Mouse (Mus musculus): ENCODE measurements around the gene Tnfrsf19. TPM values are rescaled to one million over a fixed set of nuclear protein-coding genes. Genes with fewer than 3 reads are reported as not detected.

Gene Tnfrsf19
- polyA plus RNA-seq, 1 experiment from 2014 or later: 15.5 TPM

GRCm38 (mm10) chr14:61038082-61038472, 8.2 kb downstream of the Tnfrsf19 start:
- ATAC-seq (replicated peaks; ENCODE audit: low FRiP score) (peak; percentile 29; the same call in 1 of the 2 replicates), DNase-seq (ENCODE audit: low spot score) (no peak)
- no peaks in the 10 kb centered on the region; the same call in 1 of the 2 replicates for H3K4me1 ChIP-seq (replicated peaks; ENCODE audit: control insufficient read depth, insufficient read depth, low read length)
- H3K9me3 ChIP-seq (ENCODE audit: control insufficient read depth, low read length): no peaks in the 10 kb centered on the region
- WGBS: 40% methylated on average over 8 of the region's 8 CpGs
- H3K9ac ChIP-seq (ENCODE audit: low read depth, low read length): no peak overlapping the region
- H3K4me2 ChIP-seq: peak overlapping the region; percentile 94
- H3K27me3 ChIP-seq (replicated peaks; ENCODE audit: control insufficient read depth, insufficient read depth, low read length): no peaks in the 10 kb centered on the region
- H3K36me3 ChIP-seq (ENCODE audit: control insufficient read depth, insufficient read depth, low read length): no peaks in the 10 kb centered on the region
- H3K4me3 ChIP-seq (ENCODE audit: low read depth, low read length): peak overlapping the region; percentile 57
- no peak overlapping the region for H3K27ac ChIP-seq (ENCODE audit: low read depth, low read length)

GRCm38 (mm10) chr14:61037321-61038081, 8.8 kb downstream of the Tnfrsf19 start:
- Histone ChIP-seq H3K9me3 (ENCODE audit: control insufficient read depth, low read length) (no peaks in the 10 kb centered on the region), H3K4me2 (peak overlapping the region; percentile 94), H3K9ac (ENCODE audit: low read depth, low read length) (peak overlapping the region; percentile 45; the same call in 1 of the 2 replicates), H3K4me1 (replicated peaks; ENCODE audit: control insufficient read depth, insufficient read depth, low read length) (no peaks in the 10 kb centered on the region; the same call in 1 of the 2 replicates), H3K36me3 (ENCODE audit: control insufficient read depth, insufficient read depth, low read length) (no peaks in the 10 kb centered on the region), H3K4me3 (ENCODE audit: low read depth, low read length) (peak overlapping the region; percentile 57), H3K27me3 (replicated peaks; ENCODE audit: control insufficient read depth, insufficient read depth, low read length) (no peaks in the 10 kb centered on the region), H3K27ac (ENCODE audit: low read depth, low read length) (no peak overlapping the region)
- WGBS: 1% methylated on average over 40 of the region's 40 CpGs
- peak; percentile 75 for DNase-seq (ENCODE audit: low spot score)
- ATAC-seq (replicated peaks; ENCODE audit: low FRiP score): peak; percentile 79

- no peaks in the 10 kb centered on the region for H3K36me3 ChIP-seq (ENCODE audit: control insufficient read depth, insufficient read depth, low read length)
- DNase-seq (ENCODE audit: low spot score): no peak
- no peaks in the 10 kb centered on the region for H3K27me3 ChIP-seq (replicated peaks; ENCODE audit: control insufficient read depth, insufficient read depth, low read length)
- WGBS: 89% methylated on average over 6 of the region's 6 CpGs
- no peak overlapping the region for H3K4me2 ChIP-seq
- no peaks in the 10 kb centered on the region for H3K9me3 ChIP-seq (ENCODE audit: control insufficient read depth, low read length)
- no peak overlapping the region for H3K9ac ChIP-seq (ENCODE audit: low read depth, low read length)
- no peak overlapping the region for H3K4me3 ChIP-seq (ENCODE audit: low read depth, low read length)
- H3K27ac ChIP-seq (ENCODE audit: low read depth, low read length): no peak overlapping the region
- H3K4me1 ChIP-seq (replicated peaks; ENCODE audit: control insufficient read depth, insufficient read depth, low read length): no peaks in the 10 kb centered on the region
- ATAC-seq (replicated peaks; ENCODE audit: low FRiP score): no peak
Measured at GRCm38 (mm10) chr14:61030366-61030765, 15.9 kb downstream of the Tnfrsf19 start.

- H3K9me3 ChIP-seq (ENCODE audit: control insufficient read depth, low read length): no peaks in the 10 kb centered on the region
- WGBS: 89% methylated on average over 7 of the region's 7 CpGs
- H3K4me3 ChIP-seq (ENCODE audit: low read depth, low read length): no peak overlapping the region
- DNase-seq (ENCODE audit: low spot score) (no peak), ATAC-seq (replicated peaks; ENCODE audit: low FRiP score) (no peak)
- no peak overlapping the region for H3K27ac ChIP-seq (ENCODE audit: low read depth, low read length)
- H3K36me3 ChIP-seq (ENCODE audit: control insufficient read depth, insufficient read depth, low read length): no peaks in the 10 kb centered on the region
- no peaks in the 10 kb centered on the region for H3K27me3 ChIP-seq (replicated peaks; ENCODE audit: control insufficient read depth, insufficient read depth, low read length)
- H3K4me1 ChIP-seq (replicated peaks; ENCODE audit: control insufficient read depth, insufficient read depth, low read length): no peaks in the 10 kb centered on the region
- H3K9ac ChIP-seq (ENCODE audit: low read depth, low read length): no peak overlapping the region
- no peak overlapping the region for H3K4me2 ChIP-seq
Measured at GRCm38 (mm10) chr14:61024006-61024405, 22.3 kb downstream of the Tnfrsf19 start.

DNA sequence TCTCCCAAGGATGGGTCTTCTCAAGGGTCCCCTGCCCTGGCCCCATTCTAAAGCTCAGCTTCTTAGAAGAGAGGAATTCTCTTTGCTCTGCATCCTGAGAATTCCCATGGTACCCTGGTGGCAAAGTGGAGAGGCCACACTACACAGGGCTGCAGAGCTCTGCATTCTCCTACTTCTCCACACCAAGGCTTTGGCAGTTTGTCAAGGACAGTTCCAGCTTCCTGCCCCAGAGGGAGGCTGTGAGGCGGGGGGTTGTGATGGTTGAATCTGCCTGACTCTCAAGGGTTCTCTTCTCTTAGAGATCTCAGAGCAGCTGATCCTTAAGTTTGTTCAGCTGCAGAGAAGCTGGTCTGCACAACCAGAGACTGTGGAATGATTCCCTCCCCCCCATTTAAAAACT, 23.9 kb downstream of the Tnfrsf19 start:
- ATAC-seq (replicated peaks; ENCODE audit: low FRiP score): no peak
- no peak overlapping the region for H3K9ac ChIP-seq (ENCODE audit: low read depth, low read length)
- H3K4me2 ChIP-seq: no peak overlapping the region
- H3K27ac ChIP-seq (ENCODE audit: low read depth, low read length): no peak overlapping the region
- DNase-seq (ENCODE audit: low spot score): no peak
- H3K36me3 ChIP-seq (ENCODE audit: control insufficient read depth, insufficient read depth, low read length): no peaks in the 10 kb centered on the region
- no peaks in the 10 kb centered on the region for H3K9me3 ChIP-seq (ENCODE audit: control insufficient read depth, low read length)
- 74% methylated on average over 1 of the region's 1 CpGs for WGBS
- H3K4me1 ChIP-seq (replicated peaks; ENCODE audit: control insufficient read depth, insufficient read depth, low read length): no peaks in the 10 kb centered on the region
- H3K4me3 ChIP-seq (ENCODE audit: low read depth, low read length): no peak overlapping the region
- H3K27me3 ChIP-seq (replicated peaks; ENCODE audit: control insufficient read depth, insufficient read depth, low read length): no peaks in the 10 kb centered on the region

DNA sequence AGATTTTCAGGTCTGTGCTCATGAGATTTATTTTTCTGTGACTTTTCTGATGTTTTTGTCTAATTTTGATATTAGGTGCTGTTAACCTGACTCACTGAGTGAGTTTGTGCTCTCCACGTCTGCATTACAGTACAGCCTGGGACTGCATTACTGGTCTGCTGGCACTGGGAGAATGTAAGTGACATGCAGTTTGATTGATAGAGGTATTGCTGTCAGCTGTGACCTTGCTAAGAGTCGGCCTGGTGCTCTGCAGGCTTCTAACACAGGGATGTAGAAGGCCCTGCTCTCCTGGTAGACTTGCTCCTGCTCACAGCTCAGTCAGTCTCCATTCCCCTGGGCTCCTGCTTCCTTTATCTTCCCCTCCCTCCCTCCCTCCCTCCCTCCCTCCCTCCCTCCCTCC, 25.3 kb downstream of the Tnfrsf19 start:
- WGBS: 52% methylated on average over 2 of the region's 2 CpGs
- no peaks in the 10 kb centered on the region for H3K4me1 ChIP-seq (replicated peaks; ENCODE audit: control insufficient read depth, insufficient read depth, low read length)

GRCm38 (mm10) chr14:61019880-61020279, 26.4 kb downstream of the Tnfrsf19 start:
- no peak overlapping the region for H3K27ac ChIP-seq (ENCODE audit: low read depth, low read length)
- H3K9ac ChIP-seq (ENCODE audit: low read depth, low read length): no peak overlapping the region
- H3K27me3 ChIP-seq (replicated peaks; ENCODE audit: control insufficient read depth, insufficient read depth, low read length): no peaks in the 10 kb centered on the region
- no peak overlapping the region for H3K4me2 ChIP-seq
- 74% methylated on average over 1 of the region's 1 CpGs for WGBS
- H3K4me1 ChIP-seq (replicated peaks; ENCODE audit: control insufficient read depth, insufficient read depth, low read length): no peaks in the 10 kb centered on the region
- no peak overlapping the region for H3K4me3 ChIP-seq (ENCODE audit: low read depth, low read length)
- H3K9me3 ChIP-seq (ENCODE audit: control insufficient read depth, low read length): no peaks in the 10 kb centered on the region
- no peak for DNase-seq (ENCODE audit: low spot score)
- ATAC-seq (replicated peaks; ENCODE audit: low FRiP score): no peak
- H3K36me3 ChIP-seq (ENCODE audit: control insufficient read depth, insufficient read depth, low read length): no peaks in the 10 kb centered on the region

More for the DNA sequence above, 25.3 kb downstream of the Tnfrsf19 start:
- H3K4me2 ChIP-seq: no peak overlapping the region
- no peak overlapping the region for H3K9ac ChIP-seq (ENCODE audit: low read depth, low read length)
- DNase-seq (ENCODE audit: low spot score) (no peak), ATAC-seq (replicated peaks; ENCODE audit: low FRiP score) (no peak)
- no peaks in the 10 kb centered on the region for H3K36me3 ChIP-seq (ENCODE audit: control insufficient read depth, insufficient read depth, low read length)
- H3K27ac ChIP-seq (ENCODE audit: low read depth, low read length): no peak overlapping the region
- no peak overlapping the region for H3K4me3 ChIP-seq (ENCODE audit: low read depth, low read length)
- H3K9me3 ChIP-seq (ENCODE audit: control insufficient read depth, low read length): no peaks in the 10 kb centered on the region
- no peaks in the 10 kb centered on the region for H3K27me3 ChIP-seq (replicated peaks; ENCODE audit: control insufficient read depth, insufficient read depth, low read length)

DNA sequence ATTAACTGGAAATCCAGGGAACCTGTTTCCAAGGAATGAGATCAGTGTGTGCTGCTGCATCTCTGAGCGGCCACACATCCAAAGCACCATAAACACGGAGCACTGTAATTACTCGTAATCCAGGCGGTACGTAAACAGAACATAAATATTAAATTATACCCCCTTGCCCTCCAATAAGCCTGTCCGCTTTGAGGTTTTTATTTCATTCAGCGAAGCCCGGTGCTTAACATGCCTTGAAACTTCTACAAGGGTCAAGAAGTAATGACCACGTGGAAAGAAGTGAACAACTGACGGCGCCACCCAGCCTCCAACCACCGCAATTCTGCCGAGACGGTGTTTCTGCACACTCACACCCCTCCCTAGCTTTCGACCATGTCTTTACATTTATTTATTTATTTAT, 31.7 kb downstream of the Tnfrsf19 start:
- DNase-seq (ENCODE audit: low spot score): no peak
- Histone ChIP-seq H3K9me3 (ENCODE audit: control insufficient read depth, low read length) (no peaks in the 10 kb centered on the region), H3K4me2 (no peak overlapping the region), H3K36me3 (ENCODE audit: control insufficient read depth, insufficient read depth, low read length) (no peaks in the 10 kb centered on the region), H3K4me3 (ENCODE audit: low read depth, low read length) (no peak overlapping the region), H3K4me1 (replicated peaks; ENCODE audit: control insufficient read depth, insufficient read depth, low read length) (no peaks in the 10 kb centered on the region; the same call in 1 of the 2 replicates), H3K27me3 (replicated peaks; ENCODE audit: control insufficient read depth, insufficient read depth, low read length) (no peaks in the 10 kb centered on the region), H3K27ac (ENCODE audit: low read depth, low read length) (no peak overlapping the region), H3K9ac (ENCODE audit: low read depth, low read length) (no peak overlapping the region)
- WGBS: 90% methylated on average over 15 of the region's 15 CpGs
- no peak for ATAC-seq (replicated peaks; ENCODE audit: low FRiP score)

DNA sequence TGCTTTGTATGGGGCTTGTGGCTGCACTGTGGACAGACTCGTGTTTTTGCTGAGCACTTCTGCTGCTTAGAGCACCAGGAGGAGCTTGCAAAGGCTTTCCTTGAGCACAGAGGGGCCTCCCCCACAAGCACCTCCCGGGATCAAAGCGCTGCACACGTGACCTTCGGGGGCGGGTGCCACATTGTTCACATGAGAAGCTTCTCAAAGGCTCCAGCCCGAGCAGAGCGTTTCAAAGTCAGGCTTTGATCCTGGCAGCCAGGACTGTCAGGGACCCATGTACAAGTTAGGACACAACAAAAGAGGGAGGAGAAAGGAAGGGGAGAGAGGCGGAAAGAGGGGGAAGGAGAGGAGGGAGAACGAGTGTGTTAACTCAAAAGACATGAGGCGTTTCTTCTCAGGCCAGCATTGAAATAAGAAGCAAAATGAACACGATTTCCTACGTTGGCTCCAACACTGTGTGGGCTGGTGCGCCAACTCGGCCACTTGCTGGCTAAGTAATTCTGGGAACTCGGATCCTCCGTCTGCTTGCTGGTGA, 33.8 kb downstream of the Tnfrsf19 start:
- Histone ChIP-seq H3K4me3 (ENCODE audit: low read depth, low read length) (no peak overlapping the region), H3K4me1 (replicated peaks; ENCODE audit: control insufficient read depth, insufficient read depth, low read length) (no peaks in the 10 kb centered on the region; the same call in 1 of the 2 replicates), H3K27me3 (replicated peaks; ENCODE audit: control insufficient read depth, insufficient read depth, low read length) (no peaks in the 10 kb centered on the region), H3K4me2 (peak overlapping the region; percentile 54), H3K36me3 (ENCODE audit: control insufficient read depth, insufficient read depth, low read length) (no peaks in the 10 kb centered on the region), H3K27ac (ENCODE audit: low read depth, low read length) (no peak overlapping the region), H3K9me3 (ENCODE audit: control insufficient read depth, low read length) (no peaks in the 10 kb centered on the region), H3K9ac (ENCODE audit: low read depth, low read length) (no peak overlapping the region)
- 7% methylated on average over 17 of the region's 17 CpGs for WGBS
- ATAC-seq (replicated peaks; ENCODE audit: low FRiP score): no peak
- DNase-seq (ENCODE audit: low spot score): peak; percentile 51
